In genomic region chr6:91416146-91416545, GRCm38 (mm10) we compare ENCODE assay signal across 19 mouse cellular contexts. TPM values are rescaled to one million over a fixed set of nuclear protein-coding genes. Genes with fewer than 3 reads are reported as not detected.
DNase-seq lines count a peak whose midpoint lies in the region; ATAC-seq lines count a peak whose summit lies in the region.
"Had no signal": no experiment of that assay in that cellular context is flagged by ENCODE, and none has a peak within 500 bp of the region (broad histone marks: within the 10 kb centered on the region; RNA-seq: fewer than 3 reads in every experiment).

No protein-coding gene starts in this region.

- H3K9me3 ChIP-seq in heart, embryonic 10.5 days: no peaks in the 10 kb centered on the region
- H3K9me3 ChIP-seq in heart, embryonic 12.5 days (replicated peaks): no peaks in the 10 kb centered on the region
- H3K9me3 ChIP-seq: embryonic facial prominence, embryonic 13.5 days; embryonic facial prominence, embryonic 15.5 days; forebrain, embryonic 10.5 days; forebrain, embryonic 12.5 days had no signal

- WGBS in heart, embryonic 10.5 days: 70% methylated on average over 4 of the region's 4 CpGs
- WGBS in heart, embryonic 12.5 days: 71% methylated on average over 4 of the region's 4 CpGs

- H3K9ac ChIP-seq in heart, embryonic 12.5 days: no peak overlapping the region
- H3K9ac ChIP-seq: embryonic facial prominence, embryonic 13.5 days; embryonic facial prominence, embryonic 15.5 days; forebrain, embryonic 12.5 days had no signal

- DNase-seq in cerebellum, adult 8-10 months: peak; percentile 3
- no peak for DNase-seq in cerebellum, postnatal 10 days
- DNase-seq in cerebellum, adult 9-11 months: peak; percentile 5
- no peak for DNase-seq in cerebellum, adult 11 months
- DNase-seq in heart, embryonic 10.5 days (ENCODE audit: low spot score): peak; percentile 33
- DNase-seq: adrenal gland, adult 2 months; adrenal gland, postnatal 10 days; adrenal gland, postnatal 25 days; cerebellum, adult 18-20 months; embryo, embryonic 11 days had no signal

- no peak for ATAC-seq in heart, embryonic 12.5 days (ENCODE audit: insufficient number of reproducible peaks, low FRiP score)
- ATAC-seq: forebrain, embryonic 14.5 days; forebrain, embryonic 16.5 days had no signal

- no peaks in the 10 kb centered on the region for H3K36me3 ChIP-seq in heart, embryonic 10.5 days
- no peaks in the 10 kb centered on the region for H3K36me3 ChIP-seq in heart, embryonic 12.5 days
- H3K36me3 ChIP-seq: embryonic facial prominence, embryonic 13.5 days; embryonic facial prominence, embryonic 15.5 days; forebrain, embryonic 10.5 days; forebrain, embryonic 12.5 days had no signal

- H3K27me3 ChIP-seq in heart, embryonic 10.5 days (ENCODE audit: insufficient read depth, poor library complexity, severe bottlenecking): peaks cover 74% of the 10 kb centered on the region
- peaks cover 79% of the 10 kb centered on the region for H3K27me3 ChIP-seq in heart, embryonic 12.5 days (replicated peaks)

- no peak overlapping the region for H3K4me3 ChIP-seq in heart, embryonic 10.5 days
- H3K4me3 ChIP-seq in heart, embryonic 12.5 days: no peak overlapping the region
- H3K4me3 ChIP-seq: embryonic facial prominence, embryonic 13.5 days; embryonic facial prominence, embryonic 15.5 days; erythroblast, embryonic 14.5 days; forebrain, embryonic 10.5 days; forebrain, embryonic 12.5 days had no signal

- H3K27ac ChIP-seq in heart, embryonic 10.5 days: no peak overlapping the region
- H3K27ac ChIP-seq in heart, embryonic 12.5 days (ENCODE audit: poor library complexity, severe bottlenecking): no peak overlapping the region
- H3K27ac ChIP-seq: embryonic facial prominence, embryonic 13.5 days; embryonic facial prominence, embryonic 15.5 days; forebrain, embryonic 10.5 days; forebrain, embryonic 12.5 days had no signal

- no peak overlapping the region for H3K4me2 ChIP-seq in heart, embryonic 12.5 days
- H3K4me2 ChIP-seq: embryonic facial prominence, embryonic 13.5 days; embryonic facial prominence, embryonic 15.5 days; forebrain, embryonic 12.5 days had no signal

- H3K4me1 ChIP-seq in heart, embryonic 10.5 days: peaks cover 6% of the 10 kb centered on the region
- H3K4me1 ChIP-seq in heart, embryonic 12.5 days (replicated peaks): peaks cover 4% of the 10 kb centered on the region

RNA-seq across cellular contexts. Expression of gene Wnt7a, which starts 5.0 kb away (rescaled TPM):
- polyA plus RNA-seq in heart, embryonic 10.5 days (2016; fragmentation: Nextera tagmentation; extraction: Ambion mirVana): 0.39 and 0.70 TPM in 2 replicates
- 0.21 and 0.41 TPM in 2 replicates for polyA plus RNA-seq in heart, embryonic 12.5 days (2016; fragmentation: Nextera tagmentation; extraction: Ambion mirVana)
- polyA plus RNA-seq: adrenal gland, adult 2 months; C2C12; erythroblast, embryonic 14.5 days had no signal

RNA-seq across cellular contexts. Expression of gene Chchd4, which starts 57.2 kb away (rescaled TPM):
- polyA plus RNA-seq in heart, embryonic 10.5 days (2016; fragmentation: Nextera tagmentation; extraction: Ambion mirVana): 40.7 and 42.5 TPM in 2 replicates
- 29.4 and 29.6 TPM in 2 replicates for polyA plus RNA-seq in heart, embryonic 12.5 days (2016; fragmentation: Nextera tagmentation; extraction: Ambion mirVana)

RNA-seq across cellular contexts. Expression of gene Tmem43, which starts 57.4 kb away (rescaled TPM):
- 36.7 and 41.6 TPM in 2 replicates for polyA plus RNA-seq in heart, embryonic 10.5 days (2016; fragmentation: Nextera tagmentation; extraction: Ambion mirVana)
- polyA plus RNA-seq in heart, embryonic 12.5 days (2016; fragmentation: Nextera tagmentation; extraction: Ambion mirVana): 33.0 and 35.4 TPM in 2 replicates

Comparison
In these comparisons a context has a peak if more than half of its experiments do, and no peak if none do; other contexts are left out.
1. DNase-seq: peak in cerebellum, adult 8-10 months (single experiment), cerebellum, adult 9-11 months (single experiment) and heart, embryonic 10.5 days (single experiment); none in cerebellum, postnatal 10 days (0 of 2) and cerebellum, adult 11 months (single experiment).